Mouse (Mus musculus) liver, embryonic 14.5 days (tissue): ENCODE measurements around the gene Calr.
"Not testable (repeated sequence)": the region's sequence is repeated elsewhere in the genome, so short reads cannot be mapped to it uniquely, and the experiment has no call there.

Experiments
- CTCF ChIP-seq: IDR thresholded peaks from 2 replicates; pipeline ENCODE4 v1.5.1; 2016; ENCODE audit warnings: antibody characterized with exemption, low read depth, control low read depth
- EP300 ChIP-seq: IDR thresholded peaks from 2 replicates; pipeline ENCODE4 v1.6.1; 2016; ENCODE audit warnings: antibody characterized with exemption, low read depth

GRCm38 (mm10) chr8:84826518-84826917, 20.2 kb downstream of the Calr start:
- TF ChIP-seq CTCF, EP300: not testable (repeated sequence)
